Mouse (Mus musculus): ENCODE measurements at regions not wholly inside any gene's neighbourhood (a gene's known extent, or its start where the extent isn't known, plus 50 kb on each side); places are given as distances from the start of the nearest gene placed in this dataset.
A peak's percentile ranks its signal among the peaks of the same experiment; 100 is the strongest.

DNA sequence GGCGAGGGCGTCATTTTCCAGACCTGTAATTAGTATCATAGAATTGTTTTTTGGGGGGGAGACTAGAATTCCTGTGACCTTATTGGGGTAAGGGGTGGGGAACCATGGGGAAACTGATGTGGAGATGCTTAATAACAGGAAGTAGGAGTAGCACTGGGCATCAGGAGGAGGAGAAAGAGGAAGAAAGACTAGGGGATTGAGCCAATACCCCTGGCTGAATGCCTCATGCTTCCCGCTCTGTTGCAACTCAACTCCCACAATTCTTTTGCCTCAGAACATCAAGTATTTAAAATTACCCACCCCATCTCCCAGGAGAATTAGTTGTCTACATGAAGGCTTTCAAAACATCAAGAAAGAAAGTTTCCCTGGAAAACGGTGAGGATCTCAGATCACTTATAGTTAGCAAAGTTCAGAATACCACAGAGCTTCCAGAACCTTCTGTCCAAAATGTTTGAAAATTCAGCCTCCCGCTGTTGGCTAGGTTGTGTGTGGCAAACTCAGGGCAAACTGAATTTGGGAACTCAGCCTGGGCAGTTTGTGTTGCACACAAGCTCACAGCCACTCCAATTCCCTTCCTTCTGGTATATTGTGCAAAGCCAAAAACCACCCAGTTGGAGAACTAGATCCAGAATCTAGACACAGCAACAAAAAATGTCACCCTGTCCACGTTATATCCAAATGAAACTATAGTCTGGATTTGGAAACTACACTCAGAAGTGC is 209.8 kb downstream of the Icos start:
- Histone ChIP-seq H3K4me3 (no peak overlapping the region), H3K4me1 (peaks cover 4% of the 10 kb centered on the region), H3K9me3 (no peaks in the 10 kb centered on the region), H3K27ac (no peak overlapping the region), H3K27me3 (peaks cover 21% of the 10 kb centered on the region), H3K36me3 (no peaks in the 10 kb centered on the region), H3K9ac (no peak overlapping the region), H3K4me2 (no peak overlapping the region)
- 81% methylated on average over 6 of the region's 6 CpGs for WGBS
- ATAC-seq (ENCODE audit: insufficient number of reproducible peaks, insufficient read depth, low FRiP score, low TSS enrichment, low read depth) = no peak

- Histone ChIP-seq H3K4me2 (no peak overlapping the region), H3K4me3 (no peak overlapping the region), H3K27ac (no peak overlapping the region), H3K36me3 (no peaks in the 10 kb centered on the region), H3K4me1 (peaks cover 4% of the 10 kb centered on the region; the same call in 1 of the 2 replicates), H3K9ac (no peak overlapping the region), H3K27me3 (peaks cover 17% of the 10 kb centered on the region), H3K9me3 (no peaks in the 10 kb centered on the region)
- ATAC-seq (ENCODE audit: insufficient number of reproducible peaks, insufficient read depth, low FRiP score, low TSS enrichment, low read depth) = no peak
- 70% methylated on average over 3 of the region's 3 CpGs for WGBS
Observed at GRCm38 (mm10) chr1:61190921-61191320, 213.2 kb downstream of the Icos start.

DNA sequence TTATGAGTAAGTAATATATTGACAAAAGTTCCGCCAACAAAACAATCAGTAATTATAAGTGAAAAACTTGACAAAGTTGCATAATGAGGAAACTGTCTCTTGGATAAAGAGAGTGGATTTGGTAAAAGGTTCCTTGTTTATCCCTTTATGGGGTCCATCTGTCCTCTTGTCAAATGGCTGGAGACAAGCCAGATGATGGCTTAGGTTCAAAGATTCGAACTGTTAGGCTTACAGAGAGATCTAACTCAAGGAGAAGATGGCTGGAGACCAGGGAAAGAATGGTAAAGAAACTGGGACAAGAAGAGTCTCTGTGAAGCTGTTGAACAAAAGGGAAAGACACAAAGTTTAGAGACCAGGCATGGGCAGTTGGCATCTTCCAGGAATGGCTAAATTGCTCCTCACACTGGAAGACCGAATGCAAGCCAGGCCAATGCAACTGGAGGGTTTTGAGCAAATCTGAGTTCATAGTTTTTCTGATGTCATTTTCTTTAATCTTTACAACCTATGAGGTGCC is 220.9 kb downstream of the Icos start:
- Histone ChIP-seq H3K36me3 (no peaks in the 10 kb centered on the region), H3K9me3 (no peaks in the 10 kb centered on the region), H3K27me3 (peaks cover 3% of the 10 kb centered on the region), H3K4me1 (peaks cover 7% of the 10 kb centered on the region), H3K4me2 (no peak overlapping the region), H3K9ac (no peak overlapping the region), H3K27ac (no peak overlapping the region), H3K4me3 (no peak overlapping the region)
- ATAC-seq (ENCODE audit: insufficient number of reproducible peaks, insufficient read depth, low FRiP score, low TSS enrichment, low read depth) = no peak
- WGBS = 91% methylated on average over 3 of the region's 3 CpGs

DNA sequence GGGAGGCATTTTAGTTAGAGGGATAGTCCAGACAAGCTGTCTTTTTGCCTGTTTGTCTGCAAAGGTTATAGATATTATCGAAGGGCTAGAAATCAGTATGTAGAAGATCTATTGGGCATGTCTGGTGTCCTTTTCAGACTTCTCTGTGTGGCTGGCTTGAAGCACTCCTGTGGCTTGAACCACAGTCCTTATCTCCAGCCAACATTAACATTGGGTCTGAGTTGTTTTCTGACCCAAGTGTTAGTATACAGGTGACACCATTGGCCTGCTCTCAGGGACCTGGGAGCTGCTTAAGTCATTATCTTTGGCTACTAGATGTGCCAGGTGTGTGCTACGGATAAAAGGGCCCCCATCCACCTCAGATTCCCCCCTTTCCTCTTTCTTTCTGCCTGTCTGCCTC is 223.3 kb downstream of the Icos start:
- no peak for ATAC-seq (ENCODE audit: insufficient number of reproducible peaks, insufficient read depth, low FRiP score, low TSS enrichment, low read depth)
- Histone ChIP-seq H3K27ac (no peak overlapping the region), H3K4me1 (peaks cover 9% of the 10 kb centered on the region), H3K4me3 (no peak overlapping the region), H3K27me3 (peaks cover 6% of the 10 kb centered on the region), H3K4me2 (no peak overlapping the region), H3K9ac (no peak overlapping the region), H3K9me3 (no peaks in the 10 kb centered on the region), H3K36me3 (no peaks in the 10 kb centered on the region)
- 77% methylated on average over 2 of the region's 2 CpGs for WGBS

DNA sequence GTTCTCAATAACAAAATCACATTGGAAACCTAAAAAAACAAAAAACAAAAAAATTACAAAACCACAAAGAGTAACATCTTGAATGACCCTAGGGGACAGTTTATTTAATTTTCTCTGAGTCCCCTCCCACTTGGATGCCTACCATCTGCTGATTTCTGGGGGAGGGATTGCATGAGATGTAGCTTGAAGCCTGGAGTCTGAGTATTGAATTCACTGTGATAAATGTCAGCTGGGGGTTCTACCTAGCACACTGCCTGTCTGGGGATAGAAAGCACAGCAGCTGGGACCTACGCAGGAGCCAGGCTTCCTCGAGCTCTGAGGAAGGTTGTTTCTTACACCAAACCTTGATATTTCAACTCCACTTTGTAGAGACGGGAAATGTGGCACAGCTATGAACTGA is 224.4 kb downstream of the Icos start:
- 70% methylated on average over 3 of the region's 3 CpGs for WGBS

GRCm38 (mm10) chr1:61203170-61203569 is 225.4 kb downstream of the Icos start:
- H3K4me2 ChIP-seq = peak overlapping the region; percentile 27
- H3K4me3 ChIP-seq = no peak overlapping the region
- no peak overlapping the region for H3K27ac ChIP-seq
- no peak overlapping the region for H3K9ac ChIP-seq
- peaks cover 9% of the 10 kb centered on the region for H3K4me1 ChIP-seq
- peak; percentile 74; the same call in 1 of the 2 replicates for ATAC-seq (ENCODE audit: insufficient number of reproducible peaks, insufficient read depth, low FRiP score, low TSS enrichment, low read depth)
- no peaks in the 10 kb centered on the region for H3K9me3 ChIP-seq
- peaks cover 8% of the 10 kb centered on the region for H3K27me3 ChIP-seq
- H3K36me3 ChIP-seq = no peaks in the 10 kb centered on the region
- WGBS = 23% methylated on average over 15 of the region's 15 CpGs

More for the DNA sequence above, 224.4 kb downstream of the Icos start:
- Histone ChIP-seq H3K36me3 (no peaks in the 10 kb centered on the region), H3K27ac (no peak overlapping the region), H3K27me3 (peaks cover 8% of the 10 kb centered on the region), H3K4me1 (peaks cover 9% of the 10 kb centered on the region), H3K4me2 (no peak overlapping the region), H3K9me3 (no peaks in the 10 kb centered on the region), H3K4me3 (no peak overlapping the region), H3K9ac (no peak overlapping the region)
- no peak for ATAC-seq (ENCODE audit: insufficient number of reproducible peaks, insufficient read depth, low FRiP score, low TSS enrichment, low read depth)

- Histone ChIP-seq H3K27ac (no peak overlapping the region), H3K9me3 (no peaks in the 10 kb centered on the region), H3K4me3 (no peak overlapping the region), H3K4me1 (peaks cover 9% of the 10 kb centered on the region), H3K4me2 (peak overlapping the region; percentile 27), H3K9ac (no peak overlapping the region), H3K27me3 (peaks cover 8% of the 10 kb centered on the region), H3K36me3 (no peaks in the 10 kb centered on the region)
- ATAC-seq (ENCODE audit: insufficient number of reproducible peaks, insufficient read depth, low FRiP score, low TSS enrichment, low read depth) = no peak; the same call in 1 of the 2 replicates
- 9% methylated on average over 6 of the region's 6 CpGs for WGBS
Observed at GRCm38 (mm10) chr1:61203612-61204011, 225.9 kb downstream of the Icos start.

GRCm38 (mm10) chr1:61205137-61205536 is 227.4 kb downstream of the Icos start:
- Histone ChIP-seq H3K27ac (no peak overlapping the region), H3K9ac (no peak overlapping the region), H3K27me3 (peaks cover 5% of the 10 kb centered on the region; the same call in 1 of the 2 replicates), H3K9me3 (no peaks in the 10 kb centered on the region), H3K36me3 (no peaks in the 10 kb centered on the region), H3K4me2 (no peak overlapping the region), H3K4me3 (no peak overlapping the region), H3K4me1 (peaks cover 9% of the 10 kb centered on the region)
- WGBS = 69% methylated on average over 5 of the region's 5 CpGs
- no peak for ATAC-seq (ENCODE audit: insufficient number of reproducible peaks, insufficient read depth, low FRiP score, low TSS enrichment, low read depth)

GRCm38 (mm10) chr1:61206861-61207380 is 229.2 kb downstream of the Icos start:
- Histone ChIP-seq H3K9me3 (no peaks in the 10 kb centered on the region), H3K27me3 (peaks cover 5% of the 10 kb centered on the region; the same call in 1 of the 2 replicates), H3K27ac (no peak overlapping the region), H3K4me3 (no peak overlapping the region), H3K36me3 (no peaks in the 10 kb centered on the region), H3K4me2 (no peak overlapping the region), H3K9ac (no peak overlapping the region), H3K4me1 (peaks cover 9% of the 10 kb centered on the region)
- WGBS = 82% methylated on average over 6 of the region's 6 CpGs
- ATAC-seq (ENCODE audit: insufficient number of reproducible peaks, insufficient read depth, low FRiP score, low TSS enrichment, low read depth) = no peak

DNA sequence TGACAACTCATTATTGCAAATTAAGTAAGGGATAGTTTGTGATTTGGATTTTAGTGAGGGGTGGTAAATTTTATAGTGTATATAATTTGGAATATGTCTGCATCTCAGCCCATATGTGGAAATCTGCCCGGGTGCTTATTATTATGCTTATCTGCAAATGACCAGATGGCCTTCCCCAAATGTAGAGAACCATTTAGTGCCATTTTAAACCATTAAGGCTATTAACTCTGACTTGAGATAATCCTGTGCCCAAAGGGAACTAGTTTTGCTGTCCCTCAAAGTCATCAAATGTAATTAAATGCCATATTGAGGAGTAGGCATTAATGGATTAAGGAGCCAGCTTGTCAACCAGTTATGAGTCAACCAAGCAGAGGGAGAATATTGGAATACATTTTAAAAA is 230.7 kb downstream of the Icos start:
- ATAC-seq (ENCODE audit: insufficient number of reproducible peaks, insufficient read depth, low FRiP score, low TSS enrichment, low read depth) = no peak
- Histone ChIP-seq H3K9me3 (no peaks in the 10 kb centered on the region), H3K36me3 (no peaks in the 10 kb centered on the region), H3K9ac (no peak overlapping the region), H3K27me3 (peaks cover 5% of the 10 kb centered on the region; the same call in 1 of the 2 replicates), H3K4me3 (no peak overlapping the region), H3K4me1 (peaks cover 4% of the 10 kb centered on the region; the same call in 1 of the 2 replicates), H3K27ac (no peak overlapping the region), H3K4me2 (no peak overlapping the region)
- 60% methylated on average over 1 of the region's 1 CpGs for WGBS

DNA sequence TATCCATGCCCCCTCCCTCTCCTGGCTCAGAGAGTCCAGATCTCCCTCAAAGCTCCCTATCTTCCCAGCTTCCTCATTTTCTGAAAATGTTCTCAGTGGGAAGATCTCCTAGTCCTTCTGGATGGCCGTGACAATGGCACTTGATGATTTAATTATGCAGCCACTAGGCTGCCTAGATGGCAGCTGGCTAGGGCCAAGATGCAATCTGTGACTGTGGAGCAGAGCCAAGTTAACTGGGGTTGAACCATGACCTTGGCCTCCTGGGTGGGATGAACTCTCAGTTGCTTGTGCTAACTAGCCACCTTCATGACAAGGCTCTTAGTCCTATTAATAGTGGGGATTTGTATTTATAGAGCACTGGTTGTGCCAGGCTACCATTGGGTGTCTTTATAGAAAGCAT is 243.4 kb downstream of the Icos start:
- peaks cover 4% of the 10 kb centered on the region; the same call in 1 of the 2 replicates for H3K27me3 ChIP-seq
- no peak for ATAC-seq (ENCODE audit: insufficient number of reproducible peaks, insufficient read depth, low FRiP score, low TSS enrichment, low read depth)
- whole genome bisulfite sequencing = 60% methylated on average over 1 of the region's 1 CpGs

DNA sequence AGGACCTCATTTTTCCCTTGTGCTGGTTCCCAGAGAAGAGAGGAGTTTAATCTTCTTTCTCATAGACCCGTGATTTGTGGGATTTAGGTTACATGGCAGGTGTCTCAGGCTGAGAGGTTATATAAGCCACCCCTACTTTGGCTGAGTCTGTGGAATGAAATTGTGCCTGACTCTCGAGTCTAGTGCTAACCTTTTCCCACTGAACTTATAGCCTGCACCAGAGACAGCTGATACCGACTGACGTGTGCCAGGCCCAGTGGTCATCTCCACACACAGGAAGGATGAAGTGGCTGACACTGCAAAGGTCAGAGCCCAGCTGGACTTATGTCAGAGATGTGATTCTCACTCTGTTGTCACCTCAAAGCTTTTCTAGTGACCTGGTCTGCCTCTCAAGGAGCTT is 251.2 kb downstream of the Icos start:
- peaks cover 15% of the 10 kb centered on the region for H3K4me1 ChIP-seq
- H3K36me3 ChIP-seq = no peaks in the 10 kb centered on the region
- H3K9me3 ChIP-seq = no peaks in the 10 kb centered on the region
- no peak overlapping the region for H3K4me3 ChIP-seq
- H3K27ac ChIP-seq = no peak overlapping the region
- H3K9ac ChIP-seq = no peak overlapping the region
- peaks cover 27% of the 10 kb centered on the region for H3K27me3 ChIP-seq
- no peak overlapping the region for H3K4me2 ChIP-seq
- 54% methylated on average over 4 of the region's 4 CpGs for WGBS
- no peak for ATAC-seq (ENCODE audit: insufficient number of reproducible peaks, insufficient read depth, low FRiP score, low TSS enrichment, low read depth)

More for the DNA sequence above, 243.4 kb downstream of the Icos start:
- H3K4me2 ChIP-seq = no peak overlapping the region
- no peak overlapping the region for H3K4me3 ChIP-seq
- no peak overlapping the region for H3K27ac ChIP-seq
- no peak overlapping the region for H3K9ac ChIP-seq
- no peaks in the 10 kb centered on the region for H3K9me3 ChIP-seq
- no peaks in the 10 kb centered on the region for H3K36me3 ChIP-seq
- no peaks in the 10 kb centered on the region for H3K4me1 ChIP-seq

All from embryonic facial prominence, embryonic 13.5 days (tissue).